19 mouse cellular contexts compared by ENCODE assay signal in genomic region chrX:99422053-99422452, GRCm38 (mm10). TPM values are rescaled to one million over a fixed set of nuclear protein-coding genes. Genes with fewer than 3 reads are reported as not detected.
A peak's percentile ranks its signal among the peaks of the same experiment; 100 is the strongest.
DNase-seq lines count a peak whose midpoint lies in the region.
"Had no signal": no experiment of that assay in that cellular context is flagged by ENCODE, and none has a peak within 500 bp of the region (broad histone marks: within the 10 kb centered on the region; RNA-seq: fewer than 3 reads in every experiment).

No protein-coding gene starts in this region.

- no peak overlapping the region for H3K4me3 ChIP-seq in heart, embryonic 10.5 days
- H3K4me3 ChIP-seq: forebrain, embryonic 10.5 days; forebrain, embryonic 13.5 days; heart, adult 2 months had no signal

- intact Hi-C loops in gastrocnemius, postnatal 14 days (cut with DNase I; ENCODE audit: low total_unique reads): no loop called here

- H3K9me3 ChIP-seq in heart, embryonic 10.5 days: no peaks in the 10 kb centered on the region
- H3K9me3 ChIP-seq: forebrain, embryonic 10.5 days; forebrain, embryonic 13.5 days had no signal

- H3K36me3 ChIP-seq in heart, embryonic 10.5 days: no peaks in the 10 kb centered on the region
- H3K36me3 ChIP-seq: forebrain, embryonic 10.5 days had no signal

- H3K27me3 ChIP-seq in heart, embryonic 10.5 days (ENCODE audit: insufficient read depth, poor library complexity, severe bottlenecking): peaks cover 86% of the 10 kb centered on the region

- DNase-seq in adrenal gland, postnatal 10 days: peak; percentile 28
- no peak for DNase-seq in adrenal gland, adult 18-20 months (ENCODE audit: low spot score in 2 of 2)
- DNase-seq in gastrocnemius, postnatal 14 days: peak; percentile 17
- no peak for DNase-seq in gastrocnemius, postnatal 4 days (ENCODE audit: low spot score in 2 of 2)
- peak; percentile 15 for DNase-seq in heart, adult 8-10 months (ENCODE audit: low spot score)
- DNase-seq in heart, embryonic 10.5 days (ENCODE audit: low spot score): no peak
- no peak for DNase-seq in cerebellum, adult 8-10 months
- DNase-seq: adrenal gland, postnatal 14 days; cerebellum, adult 11 months; cerebellum, adult 9-10 months; cerebellum, postnatal 14 days; heart, adult 2 months; heart, postnatal 4 days; kidney, adult 18-20 months; kidney, adult 9 months had no signal

- H3K27ac ChIP-seq in heart, embryonic 10.5 days: no peak overlapping the region
- H3K27ac ChIP-seq: forebrain, embryonic 10.5 days; forebrain, embryonic 13.5 days; heart, adult 2 months; hindbrain, embryonic 14.5 days; hindbrain, postnatal 0 days had no signal

- 73% methylated on average over 4 of the region's 4 CpGs for WGBS in heart, embryonic 10.5 days

- H3K4me1 ChIP-seq in heart, embryonic 10.5 days: peaks cover 4% of the 10 kb centered on the region; the same call in 1 of the 2 replicates

RNA-seq across cellular contexts. Expression of gene Pja1, which starts 49.0 kb away (rescaled TPM):
- 10 to 100 TPM; 76.2 to 88.1 TPM for total RNA-seq in adrenal gland, postnatal 10 days (2021)
- total RNA-seq in adrenal gland, adult 18-20 months (2021): 100 to 1,000 TPM; 164 to 177 TPM
- total RNA-seq in gastrocnemius, postnatal 14 days (2021): 10 to 100 TPM; 17.1 to 23.0 TPM
- 10 to 100 TPM; 59.4 to 67.5 TPM for total RNA-seq in gastrocnemius, postnatal 4 days (2021)
- total RNA-seq in heart, adult 8-10 months (2022): 10 to 100 TPM; 19.3 to 22.7 (median 20.8) TPM
- polyA plus RNA-seq in heart, embryonic 10.5 days (2016; fragmentation: Nextera tagmentation; extraction: Ambion mirVana): 111 and 146 TPM in 2 replicates

Comparison
In these comparisons a context has a peak if more than half of its experiments do, and no peak if none do; other contexts are left out.
1. DNase-seq: peak in adrenal gland, postnatal 10 days (single experiment), gastrocnemius, postnatal 14 days (single experiment) and heart, adult 8-10 months (single experiment); none in adrenal gland, adult 18-20 months (0 of 2), gastrocnemius, postnatal 4 days (0 of 2), heart, embryonic 10.5 days (single experiment) and cerebellum, adult 8-10 months (single experiment).